Mouse (Mus musculus): ENCODE measurements around the gene Actn2. TPM values are rescaled to one million over a fixed set of nuclear protein-coding genes. Genes with fewer than 3 reads are reported as not detected.

Actn2 gene
- 6.5 and 8.6 TPM in 2 replicates for polyA plus RNA-seq (2012; rRNA removed; ENCODE audit: low replicate concordance)

DNA sequence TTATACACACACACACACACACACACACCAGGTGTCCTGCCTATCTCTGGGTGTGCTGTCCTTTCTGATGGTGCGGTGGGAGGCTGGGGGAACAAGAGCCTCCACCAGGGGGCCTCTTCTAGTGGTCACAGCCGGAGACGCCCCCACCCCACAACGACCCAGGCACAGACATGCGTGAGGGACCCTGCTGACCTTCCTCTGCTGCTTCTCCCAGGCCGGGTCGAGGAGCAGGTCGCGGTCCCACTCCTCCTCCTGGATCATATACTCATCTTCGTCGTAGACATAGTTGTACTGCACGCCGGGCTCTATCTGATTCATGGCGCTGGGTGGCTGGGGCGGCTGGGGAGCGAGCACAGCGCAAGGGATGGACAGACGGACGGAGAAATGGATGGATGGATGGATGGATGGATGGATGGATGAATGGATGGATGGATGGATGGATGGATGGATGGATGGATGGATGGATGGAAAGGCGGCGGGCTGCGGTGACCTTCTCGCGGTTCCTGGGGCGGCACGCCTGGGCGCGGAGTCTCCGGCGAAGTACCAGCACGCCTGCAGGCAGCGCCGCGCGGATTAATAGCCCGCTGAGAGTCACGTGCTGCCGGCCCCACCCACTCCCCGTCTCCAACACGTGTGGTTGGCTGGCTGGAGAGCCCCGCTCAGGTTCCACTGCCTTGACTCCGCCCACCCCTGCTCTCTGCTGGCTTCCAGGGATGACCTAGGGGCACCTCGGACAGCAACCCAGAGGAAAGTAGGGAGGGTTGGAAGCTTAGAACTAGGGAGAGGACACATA, at the start of gene Actn2:
Actn2 (minus strand) TSS at position 578 of the 793 bp plus-strand sequence.

DNA sequence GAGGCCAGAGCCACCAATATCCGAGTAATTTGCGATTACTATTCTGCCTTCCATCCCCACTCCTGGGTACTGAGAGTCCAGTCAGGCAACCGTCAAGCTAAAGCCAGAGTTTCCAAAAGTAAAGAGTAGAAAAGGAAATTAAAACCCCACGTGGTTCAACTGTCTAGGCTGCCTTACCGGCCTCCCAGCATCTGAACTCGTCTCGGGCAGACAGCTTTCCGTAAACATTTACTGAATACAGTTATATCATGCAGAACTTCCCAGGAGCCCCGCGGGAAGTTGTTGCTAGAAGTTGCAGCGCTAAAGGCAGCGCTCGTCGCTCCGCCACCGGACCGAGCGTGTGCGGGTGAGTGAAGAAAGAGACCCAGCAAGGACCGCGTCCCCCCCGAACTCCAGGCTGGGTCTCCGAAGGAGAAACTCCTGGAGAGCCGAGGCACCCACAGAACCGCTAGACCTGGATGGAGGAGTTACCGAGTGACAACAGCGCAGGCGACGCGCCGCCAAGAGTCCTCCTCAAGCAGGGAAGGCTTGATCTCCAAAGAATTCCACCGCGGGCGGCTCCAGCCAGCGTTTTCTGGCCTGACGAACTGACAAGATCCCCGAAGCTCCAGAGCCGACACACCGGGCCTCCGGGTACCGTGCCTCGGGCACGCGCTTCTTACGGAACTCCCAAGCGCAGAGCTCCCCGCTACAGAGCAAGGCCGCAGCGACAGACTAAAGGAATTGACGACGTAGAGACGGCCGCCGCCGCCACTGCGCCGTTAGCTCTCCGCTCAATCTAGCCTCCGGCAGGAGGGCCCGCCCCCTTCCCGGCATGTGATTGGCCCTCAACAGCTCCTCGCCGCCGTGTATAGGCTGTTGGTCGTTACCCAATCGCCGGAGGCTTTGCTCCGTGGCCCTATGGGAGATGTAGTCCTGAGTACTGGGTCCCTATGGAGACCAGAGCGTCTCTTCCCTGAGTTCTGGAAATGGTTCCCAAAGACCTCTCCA, 82.9 kb downstream of the Actn2 start, which contains the start of gene Mtr:
Mtr (minus strand) TSS at position 723 of the 990 bp plus-strand sequence.

Other genes starting within 250 kb of the Actn2 start
- gene Ryr2, start 233.8 kb downstream of the Actn2 start, polyA plus RNA-seq (2012; rRNA removed; ENCODE audit: low replicate concordance), result 0.18 and 0.33 TPM in 2 replicates
- 1.4 and 1.6 TPM in 2 replicates for gene Mtr, start 82.6 kb downstream of the Actn2 start, polyA plus RNA-seq (2012; rRNA removed; ENCODE audit: low replicate concordance)
- gene Heatr1, start 54.3 kb upstream of the Actn2 start, polyA plus RNA-seq (2012; rRNA removed; ENCODE audit: low replicate concordance), result 4.2 and 5.5 TPM in 2 replicates
- gene Lgals8, start 124.2 kb upstream of the Actn2 start, polyA plus RNA-seq (2012; rRNA removed; ENCODE audit: low replicate concordance), result 10.0 and 11.2 TPM in 2 replicates
- 0.27 and 0.30 TPM in 2 replicates for gene Edaradd, start 179.7 kb upstream of the Actn2 start, polyA plus RNA-seq (2012; rRNA removed; ENCODE audit: low replicate concordance)
- gene Ero1lb, start 225.1 kb upstream of the Actn2 start, polyA plus RNA-seq (2012; rRNA removed; ENCODE audit: low replicate concordance), result 8.5 and 8.7 TPM in 2 replicates